Mouse (Mus musculus) forebrain, embryonic 16.5 days (tissue): ENCODE measurements around the gene Gtpbp6. TPM values are rescaled to one million over a fixed set of nuclear protein-coding genes. Genes with fewer than 3 reads are reported as not detected.
"Not testable (repeated sequence)": the region's sequence is repeated elsewhere in the genome, so short reads cannot be mapped to it uniquely, and the experiment has no call there.

Experiments
- ATAC-seq: fragments of 200-750 bp; cut with Nextera tagmentation; 2 replicates; pipeline ENCODE4 v1.8.0; 2017; ENCODE audit warnings: mild to moderate bottlenecking, moderate library complexity
- H3K27ac ChIP-seq: fragments of 300-500 bp; sonication (generic); 2 replicates; pipeline ENCODE4 v1.5.1; 2014; ENCODE audit warnings: low read length, control low read depth
- H3K27me3 ChIP-seq: fragments of 300-500 bp; sonication (generic); replicated peaks from 2 replicates; pipeline ENCODE4 v1.6.1; 2014; ENCODE audit warnings: low read length; ENCODE audit not compliant: control insufficient read depth, insufficient read depth
- H3K36me3 ChIP-seq: fragments of 300-500 bp; sonication (generic); 2 replicates; pipeline ENCODE4 v1.6.1; 2014; ENCODE audit not compliant: control insufficient read depth, insufficient read depth
- H3K4me1 ChIP-seq: fragments of 300-500 bp; sonication (generic); replicated peaks from 2 replicates; pipeline ENCODE4 v1.6.1; 2014; ENCODE audit warnings: low read length; ENCODE audit not compliant: control insufficient read depth, insufficient read depth
- H3K4me2 ChIP-seq: fragments of 300-500 bp; sonication (generic); 2 replicates; pipeline ENCODE4 v1.6.1; 2014; ENCODE audit warnings: mild to moderate bottlenecking, low read length, control low read depth
- H3K4me3 ChIP-seq: fragments of 300-500 bp; sonication (generic); replicated peaks from 2 replicates; pipeline ENCODE4 v1.5.1; 2014; ENCODE audit warnings: mild to moderate bottlenecking, low read length, control low read depth
- H3K9ac ChIP-seq: fragments of 300-500 bp; sonication (generic); replicated peaks from 2 replicates; pipeline ENCODE4 v1.6.1; 2014; ENCODE audit warnings: low read depth, low read length, control low read depth
- H3K9me3 ChIP-seq: fragments of 300-500 bp; sonication (generic); 2 replicates; pipeline ENCODE4 v1.6.1; 2016; ENCODE audit warnings: low read length; ENCODE audit not compliant: control insufficient read depth
- WGBS: fragments of 180-500 bp; shearing (Covaris S2); extraction: QIAGEN DNeasy Blood & Tissue Kit; methylation state at CpG from one replicate; pipeline ENCODE4 v1.1.7; 2014; 5-methylcytosine and 5-hydroxymethylcytosine counted together
- polyA plus RNA-seq: library from polyadenylated mRNA; unstranded; fragments of >200 nt; fragmentation: Nextera tagmentation; extraction: Ambion mirVana; gene quantifications from 2 replicates; pipeline ENCODE4 v1.2.1, GENCODE M21; 2015

The Gtpbp6 gene
- polyA plus RNA-seq, 1 experiment from 2014 or later = 68.9 TPM

- no peak overlapping the region for H3K4me3 ChIP-seq
- H3K4me2 ChIP-seq = no peak overlapping the region
- H3K9me3 ChIP-seq = peaks cover 10% of the 10 kb centered on the region
- H3K27me3 ChIP-seq = no peaks in the 10 kb centered on the region
- no peak overlapping the region for H3K9ac ChIP-seq
- H3K36me3 ChIP-seq = no peaks in the 10 kb centered on the region
- H3K4me1 ChIP-seq = no peaks in the 10 kb centered on the region
- ATAC-seq = no peak
- no peak overlapping the region for H3K27ac ChIP-seq
- WGBS = 81% methylated on average over 4 of the region's 4 CpGs
Measured at GRCm38 (mm10) chr5:110082961-110083360, 25.0 kb downstream of the Gtpbp6 start.

DNA sequence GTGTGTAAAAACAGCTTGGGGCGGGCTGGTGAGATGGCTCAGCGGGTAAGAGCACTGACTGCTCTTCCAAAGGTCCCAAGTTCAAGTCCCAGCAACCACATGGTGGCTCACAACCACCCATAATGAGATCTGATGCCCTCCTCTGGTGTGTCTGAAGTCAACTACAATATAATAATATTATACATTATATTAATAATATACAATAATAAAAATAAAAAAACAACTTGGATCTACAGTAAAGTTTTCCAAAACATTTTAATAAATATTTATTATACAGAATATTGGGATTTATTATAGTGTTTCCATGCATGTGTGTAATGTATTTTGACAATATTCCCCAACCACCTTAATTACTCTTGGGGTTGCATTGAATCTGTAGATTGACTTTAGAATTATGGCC lies 35.6 kb downstream of the Gtpbp6 start, which contains the start of gene Gm17655:
Gene Gm17655 (minus strand): TSS at position 101 of the 400 bp plus-strand sequence.
- not testable (repeated sequence) for H3K27me3 ChIP-seq, ATAC-seq, H3K27ac ChIP-seq, H3K9ac ChIP-seq, H3K36me3 ChIP-seq, H3K4me3 ChIP-seq, H3K4me2 ChIP-seq, H3K4me1 ChIP-seq
- H3K9me3 ChIP-seq = peaks cover 13% of the 10 kb centered on the region
- 78% methylated on average over 2 of the region's 2 CpGs for WGBS

DNA sequence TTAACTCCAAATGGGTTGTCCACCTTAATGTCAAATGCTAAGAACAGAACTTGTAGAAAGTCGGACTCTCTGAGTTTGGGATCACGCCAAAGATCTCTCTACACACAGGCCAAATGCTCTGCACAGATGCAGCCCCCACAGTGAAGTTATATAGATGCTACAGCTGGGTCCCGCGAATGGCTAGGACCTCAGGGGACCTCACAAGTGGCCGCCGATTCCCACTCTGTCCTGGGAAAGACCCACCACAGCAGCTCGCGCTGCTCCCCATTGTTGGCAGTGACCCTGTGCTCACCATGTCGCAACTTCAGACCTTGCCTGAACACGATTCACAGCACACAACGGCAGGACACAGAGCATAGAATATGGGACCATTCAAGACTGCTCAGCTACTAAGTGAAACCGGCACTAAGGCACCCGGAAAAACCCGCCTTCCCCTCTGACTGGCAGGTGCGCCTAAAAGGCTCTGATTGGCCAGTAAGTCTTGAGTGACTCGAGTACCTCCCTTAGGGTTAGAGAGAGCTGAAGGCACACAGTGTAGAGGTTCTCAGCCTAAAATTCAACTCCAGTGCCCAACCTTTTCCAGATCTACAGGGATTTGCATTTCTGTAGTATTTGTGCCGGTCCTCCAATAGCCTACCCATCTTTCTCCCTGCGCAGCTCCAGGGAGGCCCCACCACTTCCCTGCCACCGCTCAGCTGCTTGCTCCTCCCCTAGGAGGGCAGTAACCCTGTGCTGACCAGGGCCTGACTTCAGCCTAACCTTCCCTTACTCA lies 50.2 kb downstream of the Gtpbp6 start:
- Histone ChIP-seq H3K27ac (peak overlapping the region; percentile 37; the same call in 1 of the 2 replicates), H3K36me3 (no peaks in the 10 kb centered on the region), H3K9me3 (peaks cover 2% of the 10 kb centered on the region), H3K4me1 (no peaks in the 10 kb centered on the region), H3K9ac (peak overlapping the region; percentile 66), H3K4me2 (peak overlapping the region; percentile 60), H3K4me3 (peak overlapping the region; percentile 59), H3K27me3 (no peaks in the 10 kb centered on the region)
- peak; percentile 99 for ATAC-seq
- 4% methylated on average over 19 of the region's 19 CpGs for WGBS

Other genes starting within 250 kb of the Gtpbp6 start
- 0.36 and 0.56 TPM in 2 replicates for gene Gm15446, start 184.8 kb downstream of the Gtpbp6 start, polyA plus RNA-seq
- gene Zfp932, start 111.7 kb downstream of the Gtpbp6 start, polyA plus RNA-seq = 32.2 and 34.9 TPM in 2 replicates
- gene Gm17655, start 35.7 kb downstream of the Gtpbp6 start, polyA plus RNA-seq = 3.3 and 7.5 TPM in 2 replicates
- 1.0 and 1.7 TPM in 2 replicates for gene Gm35315, start 13.8 kb downstream of the Gtpbp6 start, polyA plus RNA-seq
- gene Plcxd1, start 8.2 kb downstream of the Gtpbp6 start, polyA plus RNA-seq = 1.9 and 3.2 TPM in 2 replicates
- 20.1 and 21.1 TPM in 2 replicates for gene Zfp605, start 1.9 kb upstream of the Gtpbp6 start, polyA plus RNA-seq
- gene Chfr, start 27.6 kb upstream of the Gtpbp6 start, polyA plus RNA-seq = 91.2 and 92.4 TPM in 2 replicates
- gene Golga3, start 68.5 kb upstream of the Gtpbp6 start, polyA plus RNA-seq = 23.9 and 26.5 TPM in 2 replicates
- 25.2 and 29.1 TPM in 2 replicates for gene Ankle2, start 122.8 kb upstream of the Gtpbp6 start, polyA plus RNA-seq
- gene Pgam5, start 161.7 kb upstream of the Gtpbp6 start, polyA plus RNA-seq = 101 and 108 TPM in 2 replicates
- gene Pxmp2, start 178.0 kb upstream of the Gtpbp6 start, polyA plus RNA-seq = 5.3 and 7.3 TPM in 2 replicates
- 12.4 and 13.7 TPM in 2 replicates for gene Pole, start 178.1 kb upstream of the Gtpbp6 start, polyA plus RNA-seq
- gene P2rx2, start 235.0 kb upstream of the Gtpbp6 start, polyA plus RNA-seq = 7.6 and 7.7 TPM in 2 replicates
- gene Lrcol1, start 236.5 kb upstream of the Gtpbp6 start, polyA plus RNA-seq = not detected in 2 replicates